Mouse (Mus musculus): ENCODE data around the gene Smim12.

DNA sequence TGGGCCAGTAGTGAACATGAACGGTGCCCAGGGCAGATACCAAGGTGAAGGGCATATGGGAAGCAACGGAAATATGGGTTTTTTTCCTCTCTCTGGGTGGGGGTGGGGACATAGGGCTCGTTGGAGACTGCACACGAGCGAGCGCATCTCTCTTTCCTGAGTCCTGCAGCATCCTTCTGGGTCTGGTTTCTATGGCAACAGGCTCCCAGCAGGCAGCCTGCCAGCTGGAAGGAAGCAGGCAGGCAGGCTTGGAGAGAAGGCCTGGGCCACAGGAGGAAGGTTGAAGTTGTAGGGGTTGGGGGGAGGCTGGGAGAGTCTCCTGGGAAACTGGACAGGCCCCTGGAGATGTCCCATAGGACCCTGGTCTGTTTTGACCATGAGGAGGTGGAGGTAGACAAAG lies 11.6 kb upstream of the Smim12 start:
- TF ChIP-seq POLR2A (IDR thresholded peaks at IDR 0.05; ENCODE audit: low read depth, low read length): no peak
- TF ChIP-seq MYC (IDR thresholded peaks at IDR 0.05; ENCODE audit: low read depth, low read length): no peak
- TF ChIP-seq EP300 (IDR thresholded peaks at IDR 0.05; ENCODE audit: low read length): no peak
- TF ChIP-seq RCOR1 (conservative IDR thresholded peaks at IDR 0.05; ENCODE audit: low read depth, low read length): no peak
- no peak for TF ChIP-seq CTCF (conservative IDR thresholded peaks at IDR 0.05 in 1 of 2, IDR thresholded peaks at IDR 0.05 in 1 of 2; ENCODE audit: low read depth in 2 of 2, low read length in 2 of 2)
- TF ChIP-seq ELF1 (IDR thresholded peaks at IDR 0.05; ENCODE audit: low read depth, low read length): no peak
- no peak for TF ChIP-seq JUND (conservative IDR thresholded peaks at IDR 0.05; ENCODE audit: low read depth, low read length)
- TF ChIP-seq USF2 (conservative IDR thresholded peaks at IDR 0.05; ENCODE audit: low read depth, low read length): no peak
- TF ChIP-seq ZNF384 (IDR thresholded peaks at IDR 0.05; ENCODE audit: low read depth, low read length): no peak
- TF ChIP-seq TCF12 (IDR thresholded peaks at IDR 0.05; ENCODE audit: low read depth, low read length): no peak
- no peak for TF ChIP-seq RAD21 (IDR thresholded peaks at IDR 0.05; ENCODE audit: low read depth, low read length)
- TF ChIP-seq POLR2AphosphoS2 (IDR thresholded peaks at IDR 0.05; ENCODE audit: low read depth, low read length): no peak
- TF ChIP-seq USF1 (IDR thresholded peaks at IDR 0.05; ENCODE audit: low read depth, low read length): no peak
- no peak for TF ChIP-seq MAFK (IDR thresholded peaks at IDR 0.05; ENCODE audit: insufficient replicate concordance, low read length)

All from CH12.LX (cell line).